Mouse (Mus musculus) ZHBTc4 (cell line): ENCODE data around the gene Csta1.
"Not testable (repeated sequence)": the region's sequence is repeated elsewhere in the genome, so short reads cannot be mapped to it uniquely, and the experiment has no call there.

Experiments used
- DNase-seq: peaks from one replicate; pipeline ENCODE4 v3.0.0-alpha.2; 2011; ENCODE audit warnings: low read depth, low spot score

Gene Csta1

DNA sequence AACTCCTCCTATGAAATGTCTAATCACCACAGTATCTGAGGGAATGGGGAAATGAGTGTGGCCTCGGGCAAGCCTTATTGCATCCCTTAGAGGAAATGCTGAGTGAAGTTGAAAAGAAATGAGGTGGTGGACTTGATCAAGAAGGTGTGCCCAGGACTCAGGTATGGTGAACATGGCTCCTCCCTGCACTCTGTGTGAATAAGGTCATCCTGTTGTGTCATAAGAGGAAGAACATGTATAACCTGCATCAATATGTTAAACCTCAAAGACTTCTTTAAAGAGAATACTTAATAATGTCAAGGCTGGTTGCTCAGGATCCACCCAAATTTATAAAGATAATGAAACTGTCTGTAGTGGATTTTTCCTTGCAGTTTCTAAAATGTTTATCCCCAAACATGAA is at the start of gene Csta1:
Csta1 (minus strand) TSS at position 101 of the 400 bp plus-strand sequence.
- no peak for DNase-seq

DNA sequence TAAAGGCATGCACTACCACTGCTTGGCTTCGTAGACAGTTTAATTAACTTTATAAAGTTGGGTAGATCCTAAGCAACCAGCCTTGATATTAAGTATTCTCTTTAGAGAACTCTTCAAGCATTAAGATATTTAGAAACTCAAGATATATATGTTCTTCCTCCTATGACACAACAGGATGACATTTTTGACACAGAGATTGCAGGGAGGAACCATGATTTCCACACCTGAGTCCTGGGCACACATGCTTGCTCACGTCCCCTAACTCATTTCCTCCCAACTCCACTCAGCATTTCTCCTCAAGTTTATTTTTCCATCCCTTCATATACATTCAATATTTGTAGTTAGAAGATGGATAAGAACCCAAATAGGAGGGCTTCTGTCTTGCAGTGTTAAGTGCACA is 48.9 kb upstream of the Csta1 start:
- DNase-seq: no peak

DNA sequence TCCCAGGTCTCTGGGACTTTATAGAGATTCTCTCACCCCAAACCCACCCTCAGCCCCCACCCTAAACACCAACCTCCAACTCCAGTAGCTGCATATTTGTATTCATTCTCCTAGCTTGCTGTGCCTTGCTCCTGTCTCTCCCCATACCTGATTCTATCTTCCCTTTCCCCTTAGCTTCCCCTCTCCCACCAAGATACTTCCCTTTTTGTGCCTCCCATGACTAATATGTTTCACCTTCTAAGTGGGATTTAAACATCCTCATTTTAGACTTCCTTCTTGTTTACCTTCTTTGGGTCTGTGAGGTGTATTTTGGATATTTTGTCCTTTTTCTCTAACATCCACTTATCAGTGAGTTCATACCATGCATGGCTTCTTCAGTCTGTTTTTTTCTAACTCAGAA is 45.1 kb upstream of the Csta1 start:
- DNase-seq: no peak

DNA sequence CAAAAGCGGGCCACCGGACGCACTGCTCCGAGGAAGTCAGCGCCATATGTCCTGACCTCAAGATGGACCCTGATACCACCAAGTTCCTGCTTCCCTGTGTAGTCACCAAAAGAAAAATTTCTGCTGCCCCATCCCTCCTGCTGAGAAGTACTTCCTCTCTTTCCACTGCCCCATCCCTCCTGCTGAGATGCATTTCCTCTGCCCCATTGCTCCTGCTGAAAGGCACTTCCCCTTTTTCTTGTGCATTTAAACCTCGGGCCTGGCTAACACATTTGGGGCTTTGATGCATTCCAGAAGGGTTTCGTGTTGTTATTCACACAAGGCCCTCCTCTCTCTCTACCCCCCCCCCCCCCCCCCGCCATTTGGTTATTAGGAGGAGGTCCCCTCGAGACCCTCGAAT is 36.8 kb upstream of the Csta1 start:
- peak; percentile 59 for DNase-seq

GRCm38 (mm10) chr16:36156402-36156975 is 25.4 kb upstream of the Csta1 start, which contains the start of gene Stfa2l1:
Gene Stfa2l1, plus strand, starts transcription at chr16:36156811.
- DNase-seq: no peak

DNA sequence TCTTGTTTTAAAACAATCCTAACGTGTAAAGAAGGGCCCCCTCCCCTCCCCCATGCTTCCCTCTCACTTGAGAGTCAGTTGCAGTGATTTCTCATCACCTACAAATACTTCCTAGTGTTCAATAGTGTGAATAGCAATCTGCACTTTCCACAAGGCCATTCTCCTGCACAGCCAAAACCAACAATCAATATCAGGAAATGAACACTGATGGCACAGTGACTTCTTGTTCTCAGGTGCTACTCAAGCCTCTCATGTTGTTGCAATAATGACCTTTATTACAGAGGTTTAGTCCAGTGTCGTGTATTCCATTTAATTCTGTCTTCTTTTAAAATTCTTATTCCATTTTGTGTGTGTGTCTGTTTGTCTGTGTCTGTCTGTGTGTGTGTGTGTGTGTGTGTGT is 7.2 kb upstream of the Csta1 start:
- no peak for DNase-seq

DNA sequence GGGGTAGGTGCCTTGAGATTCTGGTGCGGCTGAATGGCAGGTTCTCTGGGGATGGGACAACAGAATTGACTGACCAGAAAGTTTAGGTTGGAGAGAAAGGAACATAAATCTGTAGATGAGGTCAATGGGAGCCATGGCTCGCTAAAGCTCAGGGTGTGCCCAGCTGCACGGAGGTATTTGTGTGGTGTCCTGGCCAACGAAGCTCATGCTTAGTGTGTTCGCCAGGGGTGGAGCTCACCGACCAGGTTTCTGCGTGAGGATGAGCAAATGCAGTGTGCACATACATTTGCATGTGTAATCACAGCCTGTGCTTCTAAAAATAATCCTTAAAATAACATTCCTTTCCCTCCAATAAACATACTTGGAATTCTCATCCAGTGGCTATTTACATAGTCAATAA is 2.9 kb downstream of the Csta1 start:
- no peak for DNase-seq

DNA sequence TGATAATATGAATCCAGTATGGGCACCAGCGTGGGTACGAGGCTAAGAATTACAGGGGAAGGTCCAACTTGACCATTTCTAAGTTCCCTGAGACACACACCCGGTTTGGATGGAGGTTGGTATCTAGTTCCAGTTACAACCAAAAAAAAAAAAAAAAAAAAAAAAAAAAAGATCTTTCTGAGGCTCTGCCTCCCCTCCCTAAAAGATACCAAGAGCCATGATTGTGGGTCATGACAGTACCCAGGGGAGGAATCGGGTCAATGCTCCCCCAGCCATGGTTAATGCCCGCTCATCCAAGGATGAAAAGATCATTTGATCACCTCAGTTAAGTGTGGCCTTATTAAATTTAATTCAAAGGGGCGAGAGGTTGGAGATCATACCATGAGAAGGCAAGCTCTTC is 15.3 kb downstream of the Csta1 start:
- DNase-seq: peak; percentile 29

- DNase-seq: not testable (repeated sequence)
Observed at GRCm38 (mm10) chr16:36111486-36111885, 19.6 kb downstream of the Csta1 start.

DNA sequence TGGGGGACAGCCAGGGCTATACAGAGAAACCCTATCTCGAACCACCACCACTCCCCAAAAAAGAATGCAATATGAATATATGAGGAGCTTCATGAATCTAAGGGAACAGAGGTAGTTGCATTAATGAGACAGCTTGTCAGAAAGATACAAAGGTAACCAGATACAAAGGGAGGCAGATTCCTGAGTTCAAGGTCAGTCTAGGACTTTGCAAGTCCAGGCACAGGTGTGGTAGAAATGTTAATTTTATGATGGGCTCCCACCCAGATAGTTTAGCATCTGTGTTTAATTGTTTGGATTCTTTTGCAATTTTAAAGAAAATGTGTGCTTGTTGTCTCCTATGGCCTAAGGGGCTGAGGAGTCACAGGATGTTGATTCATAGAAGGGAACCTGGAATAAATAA is 28.8 kb downstream of the Csta1 start:
- DNase-seq: peak; percentile 69

- DNase-seq: no peak
Observed at GRCm38 (mm10) chr16:36101526-36101925, 29.5 kb downstream of the Csta1 start.

DNA sequence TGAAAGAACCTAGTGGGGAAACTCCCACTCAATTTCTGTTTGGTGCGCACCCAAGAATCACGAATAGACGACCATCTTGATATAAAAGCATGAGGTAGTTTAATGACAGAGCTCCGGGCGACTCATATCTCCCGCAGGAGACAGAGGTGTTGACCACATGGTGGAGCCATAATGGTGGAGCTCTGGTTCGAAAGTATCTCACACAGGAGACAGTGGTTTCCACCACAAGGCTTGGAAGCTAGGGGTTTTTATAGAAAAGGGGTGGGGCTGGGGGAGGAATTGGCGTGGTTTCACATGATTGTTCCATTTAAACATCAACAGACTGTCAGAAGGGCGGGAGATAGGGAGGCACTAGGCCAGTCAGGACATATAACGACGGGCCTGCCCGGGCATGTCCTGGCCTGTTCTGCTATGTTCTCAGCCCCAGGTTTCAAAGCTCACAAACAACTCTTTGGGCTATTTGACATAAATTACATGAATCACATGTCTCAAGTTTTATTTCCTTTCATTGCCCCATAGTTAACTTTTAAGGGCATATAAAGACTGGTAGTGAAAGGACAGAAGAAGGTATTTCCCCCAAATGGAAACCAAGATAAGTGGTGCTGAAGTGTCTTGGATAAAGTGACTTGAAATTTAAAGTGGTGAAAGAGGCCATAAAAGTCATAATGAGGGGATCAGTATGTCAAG is 33.1 kb downstream of the Csta1 start:
- DNase-seq: not testable (repeated sequence)

- DNase-seq: no peak
Observed at GRCm38 (mm10) chr16:36094079-36094478, 37.0 kb downstream of the Csta1 start.

DNA sequence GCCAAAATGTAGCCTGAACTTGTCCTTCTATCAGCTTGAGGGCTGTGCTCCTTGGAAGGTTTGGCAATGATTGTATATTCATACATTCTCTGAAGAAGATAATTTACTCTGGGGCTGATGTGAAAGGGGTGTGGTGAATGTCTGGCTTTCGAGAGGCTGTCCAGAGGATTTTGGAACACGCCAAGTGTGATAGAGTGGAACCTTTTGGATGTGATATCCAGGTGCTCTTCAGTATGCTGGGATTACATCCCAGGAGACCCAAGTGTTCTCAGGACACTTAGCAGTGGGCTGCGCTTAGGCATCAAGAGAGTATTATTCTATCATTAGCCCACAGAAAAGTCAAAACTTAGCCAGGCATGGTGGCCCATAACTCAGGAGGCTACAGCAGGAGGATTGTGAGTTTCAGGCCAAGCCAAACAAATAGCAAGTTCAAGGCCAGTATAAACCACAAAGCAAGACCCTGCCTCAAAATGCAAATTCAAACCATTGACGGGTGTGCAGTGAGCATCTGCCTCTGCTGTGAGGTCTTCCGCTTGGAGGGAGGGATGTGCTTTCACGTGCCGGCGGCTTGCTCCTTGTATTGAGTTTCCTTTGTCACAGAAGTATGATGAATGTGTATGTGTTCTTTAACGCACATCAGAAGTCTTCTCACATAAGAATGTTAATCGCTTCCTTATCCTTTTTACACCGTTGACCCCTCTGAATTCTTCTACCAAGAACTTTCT is 40.1 kb downstream of the Csta1 start:
- DNase-seq: no peak

GRCm38 (mm10) chr16:36089850-36090616 is 41.0 kb downstream of the Csta1 start:
- no peak for DNase-seq

DNA sequence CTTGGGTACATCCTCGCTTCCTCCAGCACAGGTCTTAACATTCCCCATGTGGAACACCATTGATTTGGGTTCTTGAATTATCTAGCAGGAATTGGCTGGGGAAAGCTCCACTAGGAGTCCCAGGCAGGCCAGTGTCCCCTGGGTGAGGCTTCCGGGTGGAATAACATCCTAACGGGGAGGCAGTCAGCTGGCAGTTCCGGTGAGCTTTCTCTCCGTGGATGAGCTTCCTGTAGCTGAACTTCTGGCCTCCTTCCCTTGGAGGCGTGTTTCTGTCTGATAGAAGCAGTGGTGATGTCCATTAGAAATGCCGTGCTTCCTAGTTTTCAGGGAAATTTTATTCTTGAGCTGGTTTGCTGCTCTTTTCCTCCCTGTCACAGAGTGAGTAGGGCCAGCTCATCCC is 42.0 kb downstream of the Csta1 start:
- peak; percentile 52 for DNase-seq

DNA sequence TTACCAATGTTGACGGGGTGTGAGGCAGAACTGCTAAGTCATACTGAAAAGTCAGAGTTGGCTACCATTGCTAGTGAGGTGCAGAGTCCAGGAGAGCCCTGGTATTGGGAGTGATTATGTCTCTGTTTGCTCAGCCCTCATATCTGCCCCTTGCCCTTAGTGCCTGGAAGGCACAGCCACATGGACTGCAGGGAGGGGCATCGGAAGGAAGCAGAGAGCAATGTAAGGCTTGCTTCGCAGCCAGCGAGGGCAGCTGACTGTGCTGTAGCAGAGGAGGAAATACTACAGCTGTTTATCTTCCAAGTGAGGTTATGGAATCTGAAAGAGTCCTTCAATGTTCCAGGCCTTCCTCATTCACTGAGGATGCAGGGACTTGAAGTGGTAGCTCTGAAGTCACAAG is 43.2 kb downstream of the Csta1 start:
- DNase-seq: no peak

GRCm38 (mm10) chr16:36079916-36080315 is 51.1 kb downstream of the Csta1 start:
- DNase-seq: no peak

DNA sequence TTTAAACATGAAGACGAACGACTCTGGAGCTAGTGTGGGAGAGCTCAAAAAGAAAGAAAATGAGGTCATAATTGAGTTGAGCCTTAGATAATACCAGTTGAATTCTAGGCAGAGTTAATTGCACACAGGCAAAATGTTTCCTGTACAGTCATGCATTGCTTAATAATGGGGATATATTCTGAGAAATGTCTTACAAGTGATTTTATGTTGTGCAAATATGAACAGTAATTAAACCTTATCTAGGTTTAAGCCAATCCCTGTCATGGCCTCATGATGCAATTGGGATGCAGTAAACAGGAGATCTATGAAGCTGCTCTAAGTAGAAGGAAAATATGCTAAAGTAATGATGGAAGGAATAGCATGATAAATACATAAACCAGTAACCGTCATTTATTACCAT is 56.3 kb downstream of the Csta1 start:
- no peak for DNase-seq

DNA sequence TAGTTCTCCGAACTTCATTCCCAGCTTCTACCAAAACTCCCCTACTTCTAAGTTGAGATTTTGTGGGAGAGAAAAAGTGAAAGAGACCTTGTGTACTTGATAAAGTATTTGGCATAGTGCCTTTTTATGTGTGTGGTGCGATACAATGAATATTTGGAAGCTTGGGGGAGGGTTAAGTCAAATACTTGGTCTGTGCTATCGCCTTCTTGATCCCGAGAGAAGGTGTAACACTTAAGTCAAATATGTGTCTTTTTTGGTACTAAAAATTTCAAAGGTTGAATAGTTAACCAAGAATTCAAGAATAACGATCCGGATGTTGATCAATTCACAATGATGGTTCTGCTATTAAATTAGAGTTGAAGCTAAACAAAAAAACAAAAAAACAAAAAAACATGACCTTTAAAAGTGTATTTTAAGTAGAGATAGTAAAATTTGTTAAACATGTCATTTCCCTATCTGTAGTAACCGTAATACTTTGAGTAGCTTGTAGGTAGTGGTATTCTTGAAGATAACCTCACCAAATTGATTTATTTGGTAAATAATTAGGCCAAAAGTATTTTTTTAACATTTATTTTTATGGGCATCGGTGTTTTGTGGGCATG is 58.5 kb downstream of the Csta1 start:
- no peak for DNase-seq

GRCm38 (mm10) chr16:36071450-36072379 is 59.3 kb downstream of the Csta1 start, which contains the start of the genes Fam162a and Ccdc58:
Gene Fam162a, minus strand, starts transcription at chr16:36071594.
Gene Ccdc58, plus strand, starts transcription at chr16:36071685.
- peak; percentile 95 for DNase-seq
